Mouse (Mus musculus): ENCODE measurements around the gene Zbtb1. TPM values are rescaled to one million over a fixed set of nuclear protein-coding genes. Genes with fewer than 3 reads are reported as not detected.
A peak's percentile ranks its signal among the peaks of the same experiment; 100 is the strongest.

Gene Zbtb1
- polyA plus RNA-seq, 1 experiment from 2014 or later: 10.0 TPM

DNA sequence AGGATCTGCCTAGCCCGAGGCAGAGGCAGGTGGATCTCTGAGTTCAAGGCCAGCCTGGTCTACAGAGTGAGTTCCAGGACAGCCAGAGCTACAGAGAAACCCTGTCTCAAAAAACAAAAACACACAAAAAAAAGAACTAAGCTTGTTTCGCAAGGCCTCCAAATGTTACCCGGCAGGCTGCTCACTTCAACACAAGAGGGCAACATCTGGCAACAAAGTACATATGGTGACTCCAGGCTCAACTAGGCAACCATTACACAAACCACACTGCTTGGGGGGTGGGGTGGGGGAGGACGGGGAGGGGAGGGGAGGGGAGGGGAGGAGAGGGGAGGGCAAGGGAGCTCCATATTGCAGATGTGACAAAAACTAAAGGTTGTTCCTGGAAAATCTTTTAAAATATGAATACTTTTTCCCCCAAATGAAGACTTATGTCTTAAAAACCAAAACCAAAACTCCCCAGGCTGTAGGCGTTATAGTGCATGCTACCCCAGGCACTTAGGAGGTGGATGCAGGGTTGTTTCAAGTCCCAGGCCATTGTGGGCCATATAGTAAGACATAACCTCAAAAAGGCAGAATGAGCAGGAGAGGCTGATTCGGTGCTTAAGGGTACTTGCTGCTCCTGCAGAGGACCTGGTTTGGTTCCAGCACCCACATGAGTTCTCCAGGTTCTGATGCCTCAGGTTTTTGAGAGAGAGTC lies 24.2 kb upstream of the Zbtb1 start:
- no peak overlapping the region for H3K27ac ChIP-seq (ENCODE audit: low read length)
- H3K27me3 ChIP-seq (ENCODE audit: insufficient read depth, low read length): no peaks in the 10 kb centered on the region
- no peaks in the 10 kb centered on the region for H3K4me1 ChIP-seq (ENCODE audit: insufficient read depth, low read length)
- H3K9ac ChIP-seq (replicated peaks; ENCODE audit: low read length): no peak overlapping the region
- H3K4me3 ChIP-seq (ENCODE audit: low read length): no peak overlapping the region
- peaks cover 8% of the 10 kb centered on the region for H3K36me3 ChIP-seq (ENCODE audit: insufficient read depth, low read length)
- WGBS: 72% methylated on average over 6 of the region's 6 CpGs
- no peaks in the 10 kb centered on the region for H3K9me3 ChIP-seq (ENCODE audit: low read length)
- peak; percentile 40; the same call in 1 of the 2 replicates for ATAC-seq (ENCODE audit: low FRiP score, low TSS enrichment)
- H3K4me2 ChIP-seq (replicated peaks; ENCODE audit: low read depth, low read length): no peak overlapping the region

DNA sequence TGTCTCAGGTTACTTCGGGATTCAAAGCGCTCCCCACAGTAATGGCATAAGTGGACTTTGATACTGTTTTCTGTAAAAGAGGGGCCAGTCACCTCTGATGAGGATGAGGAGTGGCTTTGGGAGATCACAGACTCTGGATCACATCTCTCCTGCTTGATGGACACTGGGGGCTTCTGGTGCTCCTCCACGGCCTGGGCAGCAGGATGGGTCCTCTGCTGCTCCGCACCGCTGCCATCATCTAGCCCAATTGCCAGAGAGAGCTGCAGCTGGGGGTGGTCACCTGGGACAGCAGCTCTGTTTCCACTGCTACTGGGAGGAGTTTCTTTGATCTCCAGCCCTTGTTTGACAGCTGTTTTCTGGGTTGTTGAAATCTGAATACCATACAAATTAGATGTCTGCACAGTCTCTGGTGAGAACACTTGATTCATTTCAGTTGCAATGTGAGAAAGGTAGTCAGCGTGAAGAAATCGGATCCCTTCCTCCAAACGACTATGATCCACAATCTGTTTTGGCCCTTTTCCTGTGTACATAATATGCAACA lies 20.3 kb upstream of the Zbtb1 start:
- Histone ChIP-seq H3K27me3 (ENCODE audit: insufficient read depth, low read length) (no peaks in the 10 kb centered on the region), H3K27ac (ENCODE audit: low read length) (no peak overlapping the region), H3K4me3 (ENCODE audit: low read length) (no peak overlapping the region), H3K9ac (replicated peaks; ENCODE audit: low read length) (no peak overlapping the region), H3K4me1 (ENCODE audit: insufficient read depth, low read length) (no peaks in the 10 kb centered on the region), H3K36me3 (ENCODE audit: insufficient read depth, low read length) (peaks cover 16% of the 10 kb centered on the region), H3K9me3 (ENCODE audit: low read length) (no peaks in the 10 kb centered on the region), H3K4me2 (replicated peaks; ENCODE audit: low read depth, low read length) (no peak overlapping the region)
- WGBS: 42% methylated on average over 8 of the region's 8 CpGs
- peak; percentile 59; the same call in 1 of the 2 replicates for ATAC-seq (ENCODE audit: low FRiP score, low TSS enrichment)

DNA sequence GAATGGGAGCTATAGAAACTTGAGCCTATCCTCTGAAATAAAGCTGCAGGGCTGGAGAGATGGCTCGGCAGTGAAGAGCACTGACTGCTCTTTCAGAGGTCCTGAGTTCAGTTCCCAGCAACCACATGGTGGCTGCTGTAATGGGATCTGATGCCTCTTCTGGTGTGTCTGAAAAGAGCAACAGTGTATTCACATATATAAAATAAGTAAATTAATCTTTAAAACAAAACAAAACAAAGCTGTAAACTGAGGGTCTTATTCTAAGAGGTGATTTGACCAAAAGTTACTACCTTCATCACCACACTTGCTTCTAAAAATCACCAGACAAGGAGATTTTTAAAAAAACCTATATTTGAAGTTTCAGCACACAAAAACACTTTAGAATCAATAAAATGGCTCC lies 9.2 kb upstream of the Zbtb1 start:
- H3K4me2 ChIP-seq (replicated peaks; ENCODE audit: low read depth, low read length): no peak overlapping the region
- H3K36me3 ChIP-seq (ENCODE audit: insufficient read depth, low read length): 0 out of 2 replicates have a peak, but pooled peaks cover 5% of the 10 kb centered on the region
- no peak overlapping the region for H3K27ac ChIP-seq (ENCODE audit: low read length)
- H3K4me3 ChIP-seq (ENCODE audit: low read length): no peak overlapping the region
- H3K4me1 ChIP-seq (ENCODE audit: insufficient read depth, low read length): peaks cover 7% of the 10 kb centered on the region
- H3K27me3 ChIP-seq (ENCODE audit: insufficient read depth, low read length): no peaks in the 10 kb centered on the region
- no peaks in the 10 kb centered on the region for H3K9me3 ChIP-seq (ENCODE audit: low read length)
- WGBS: 46% methylated on average over 1 of the region's 1 CpGs
- no peak overlapping the region for H3K9ac ChIP-seq (replicated peaks; ENCODE audit: low read length)
- ATAC-seq (ENCODE audit: low FRiP score, low TSS enrichment): no peak

DNA sequence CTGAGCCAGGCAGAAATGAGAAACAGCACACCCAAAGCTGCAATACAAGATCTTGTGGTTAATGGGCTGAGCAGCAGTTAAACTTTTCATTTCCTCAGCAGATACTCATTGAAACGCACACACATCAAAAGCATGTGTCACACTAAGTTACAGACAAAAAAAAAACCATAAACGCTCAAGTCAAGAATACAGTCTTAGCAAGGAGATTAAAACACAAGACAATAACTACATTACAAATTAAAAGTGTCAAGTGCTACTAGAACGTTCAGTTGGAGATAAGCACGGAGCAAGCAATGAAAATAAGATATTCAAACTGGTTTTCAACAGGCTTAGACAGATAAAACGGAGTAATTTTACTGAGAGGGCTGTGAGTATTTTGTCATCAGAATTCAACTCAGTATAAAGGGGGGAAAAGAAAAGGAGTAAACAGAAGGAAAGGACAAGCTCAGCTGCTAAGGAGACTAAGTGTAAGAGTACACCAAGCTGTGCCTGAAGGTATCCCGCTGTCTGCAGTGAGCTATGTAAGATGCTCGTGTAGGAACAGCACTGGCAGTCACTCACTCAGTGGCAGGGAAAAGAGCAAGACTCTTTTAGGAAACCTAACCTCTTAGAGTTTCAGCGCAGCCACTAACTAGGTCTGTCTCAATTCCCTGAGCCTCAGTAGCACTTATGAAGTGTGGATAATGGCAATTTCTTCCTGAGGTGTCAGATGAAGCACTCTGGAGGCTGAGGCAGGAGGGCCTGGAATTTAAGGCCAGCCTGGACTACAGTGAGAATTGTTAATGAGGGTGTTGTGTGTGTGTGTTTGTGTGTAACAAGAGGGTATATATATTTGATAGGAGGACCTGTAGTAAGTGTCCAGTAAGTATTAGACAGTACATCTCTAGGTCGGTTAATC lies 8.4 kb upstream of the Zbtb1 start:
- Histone ChIP-seq H3K9me3 (ENCODE audit: low read length) (no peaks in the 10 kb centered on the region), H3K27ac (ENCODE audit: low read length) (no peak overlapping the region), H3K27me3 (ENCODE audit: insufficient read depth, low read length) (no peaks in the 10 kb centered on the region), H3K4me3 (ENCODE audit: low read length) (no peak overlapping the region), H3K4me1 (ENCODE audit: insufficient read depth, low read length) (peaks cover 8% of the 10 kb centered on the region), H3K9ac (replicated peaks; ENCODE audit: low read length) (no peak overlapping the region), H3K36me3 (ENCODE audit: insufficient read depth, low read length) (0 out of 2 replicates have a peak, but pooled peaks cover 5% of the 10 kb centered on the region), H3K4me2 (replicated peaks; ENCODE audit: low read depth, low read length) (no peak overlapping the region)
- 43% methylated on average over 9 of the region's 9 CpGs for WGBS
- ATAC-seq (ENCODE audit: low FRiP score, low TSS enrichment): no peak

DNA sequence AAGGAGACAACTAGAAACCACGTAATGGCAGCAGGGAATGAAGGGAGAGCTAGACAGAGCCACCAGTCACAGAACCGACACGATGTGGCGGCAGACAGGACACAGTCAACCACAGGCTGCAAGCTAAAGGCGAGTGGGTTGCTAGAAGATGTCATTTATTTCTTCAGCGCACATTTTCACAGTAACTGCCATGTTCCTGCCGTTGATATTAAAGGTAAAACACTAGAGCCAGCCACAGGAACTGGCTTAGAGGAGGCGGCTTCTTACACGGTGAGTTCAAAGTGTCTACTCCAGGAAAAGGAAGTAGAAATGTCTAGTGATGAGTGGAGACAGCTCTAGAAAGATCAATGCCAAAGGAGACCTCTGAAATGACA lies 7.8 kb upstream of the Zbtb1 start:
- Histone ChIP-seq H3K4me3 (ENCODE audit: low read length) (no peak overlapping the region), H3K27ac (ENCODE audit: low read length) (no peak overlapping the region), H3K9ac (replicated peaks; ENCODE audit: low read length) (no peak overlapping the region), H3K4me1 (ENCODE audit: insufficient read depth, low read length) (peaks cover 14% of the 10 kb centered on the region), H3K9me3 (ENCODE audit: low read length) (no peaks in the 10 kb centered on the region), H3K27me3 (ENCODE audit: insufficient read depth, low read length) (no peaks in the 10 kb centered on the region), H3K36me3 (ENCODE audit: insufficient read depth, low read length) (0 out of 2 replicates have a peak, but pooled peaks cover 5% of the 10 kb centered on the region), H3K4me2 (replicated peaks; ENCODE audit: low read depth, low read length) (no peak overlapping the region)
- no peak for ATAC-seq (ENCODE audit: low FRiP score, low TSS enrichment)
- WGBS: 75% methylated on average over 9 of the region's 9 CpGs

DNA sequence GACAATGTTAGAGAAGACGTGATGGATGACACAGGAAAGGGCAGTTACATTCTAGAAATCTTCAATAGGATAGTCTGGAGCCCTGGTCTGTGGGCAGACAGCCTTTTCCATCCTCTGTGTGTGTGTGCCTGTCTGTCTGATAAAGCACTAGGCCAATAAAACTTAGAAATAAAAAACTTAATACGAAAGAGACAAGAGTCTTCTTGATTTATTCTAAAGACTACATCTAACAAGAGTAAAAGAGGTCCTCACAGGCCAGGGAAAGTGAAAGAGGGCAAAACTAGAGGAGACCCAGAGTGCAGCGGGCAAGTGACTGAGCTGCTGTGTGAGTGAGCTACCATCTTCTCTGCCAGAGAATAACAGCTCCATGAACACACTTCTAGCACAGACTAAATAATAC lies 3.8 kb upstream of the Zbtb1 start:
- no peak overlapping the region for H3K27ac ChIP-seq (ENCODE audit: low read length)
- no peak for ATAC-seq (ENCODE audit: low FRiP score, low TSS enrichment)
- H3K9me3 ChIP-seq (ENCODE audit: low read length): no peaks in the 10 kb centered on the region
- no peak overlapping the region for H3K9ac ChIP-seq (replicated peaks; ENCODE audit: low read length)
- H3K27me3 ChIP-seq (ENCODE audit: insufficient read depth, low read length): no peaks in the 10 kb centered on the region
- 0 out of 2 replicates have a peak, but pooled peaks cover 2% of the 10 kb centered on the region for H3K36me3 ChIP-seq (ENCODE audit: insufficient read depth, low read length)
- 79% methylated on average over 3 of the region's 3 CpGs for WGBS
- peaks cover 28% of the 10 kb centered on the region for H3K4me1 ChIP-seq (ENCODE audit: insufficient read depth, low read length)
- no peak overlapping the region for H3K4me2 ChIP-seq (replicated peaks; ENCODE audit: low read depth, low read length)
- H3K4me3 ChIP-seq (ENCODE audit: low read length): no peak overlapping the region

DNA sequence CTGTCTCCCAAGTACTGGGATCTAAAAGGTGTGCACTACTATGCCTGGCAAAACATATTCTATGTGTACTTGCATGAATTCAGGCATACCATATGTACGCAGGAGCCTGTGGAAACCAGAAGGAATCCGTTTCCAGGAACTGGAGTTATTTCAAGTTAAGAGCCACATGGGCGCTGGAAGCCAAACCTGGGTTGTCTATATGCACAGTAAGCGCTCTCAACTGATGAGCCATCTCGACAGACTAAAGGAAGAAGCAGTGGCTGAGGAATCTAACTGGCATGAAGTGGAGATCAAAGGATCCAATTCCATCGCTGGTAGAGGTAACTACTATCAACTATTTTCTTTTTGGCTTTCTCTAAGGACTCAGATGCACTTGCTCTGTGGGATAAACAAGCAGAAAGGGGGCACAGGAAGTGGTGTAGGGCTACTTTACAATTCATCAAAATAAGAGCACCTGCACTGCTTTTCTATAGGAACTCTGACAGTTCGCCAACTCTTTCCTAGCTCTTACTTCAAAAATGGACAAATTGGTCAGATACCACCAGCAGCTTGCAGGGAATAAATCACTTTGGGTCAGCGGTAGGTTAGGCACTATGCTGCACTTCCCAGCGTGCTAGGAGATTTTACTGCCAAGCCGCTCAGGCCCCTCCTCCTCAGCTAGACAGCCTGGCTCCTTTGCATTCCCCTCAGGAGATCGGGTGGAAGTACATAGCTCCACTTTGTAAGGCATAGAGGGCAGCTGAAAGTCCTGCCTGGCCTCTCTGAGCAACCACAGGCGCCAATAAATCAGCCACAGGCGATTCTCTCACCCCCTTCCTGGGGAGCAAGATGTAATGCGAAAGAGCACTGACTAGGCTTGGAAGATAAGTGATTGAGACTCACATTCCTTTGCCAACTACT lies 2.7 kb upstream of the Zbtb1 start:
- Histone ChIP-seq H3K36me3 (ENCODE audit: insufficient read depth, low read length) (0 out of 2 replicates have a peak, but pooled peaks cover 2% of the 10 kb centered on the region), H3K4me2 (replicated peaks; ENCODE audit: low read depth, low read length) (peak overlapping the region; percentile 78), H3K27me3 (ENCODE audit: insufficient read depth, low read length) (no peaks in the 10 kb centered on the region), H3K4me3 (ENCODE audit: low read length) (peak overlapping the region; percentile 97), H3K27ac (ENCODE audit: low read length) (peak overlapping the region; percentile 100), H3K9ac (replicated peaks; ENCODE audit: low read length) (peak overlapping the region; percentile 100; the same call in 1 of the 2 replicates), H3K4me1 (ENCODE audit: insufficient read depth, low read length) (peaks cover 32% of the 10 kb centered on the region), H3K9me3 (ENCODE audit: low read length) (no peaks in the 10 kb centered on the region)
- WGBS: 13% methylated on average over 14 of the region's 14 CpGs
- ATAC-seq (ENCODE audit: low FRiP score, low TSS enrichment): no peak

DNA sequence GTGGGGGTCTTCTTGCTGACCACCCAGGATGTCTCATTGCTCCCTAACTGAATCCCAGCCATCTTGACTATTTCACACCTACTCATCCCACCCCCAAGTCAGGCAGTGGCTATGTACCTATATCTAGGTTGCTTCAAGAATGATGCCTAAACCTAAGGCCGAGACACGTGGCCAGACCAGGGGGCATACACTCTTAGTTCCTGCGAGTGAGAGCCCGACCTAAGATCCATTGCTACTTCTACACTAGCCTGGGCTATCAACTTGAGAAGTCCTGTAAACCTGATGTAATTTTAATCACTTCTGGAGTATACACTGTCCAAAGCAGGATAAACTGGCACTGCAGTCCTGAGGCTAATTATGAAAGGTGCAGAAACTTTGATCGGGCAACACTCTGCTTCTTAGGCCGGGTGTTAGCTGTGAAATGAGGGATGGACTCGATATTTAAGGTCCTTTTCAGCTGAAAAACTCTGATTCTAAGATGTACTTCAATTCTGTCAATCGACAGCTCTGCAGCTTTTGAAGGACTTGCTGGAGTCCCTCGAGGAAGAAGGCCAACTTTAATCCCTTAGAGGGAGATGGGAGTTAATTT lies 1.8 kb upstream of the Zbtb1 start:
- peak overlapping the region; percentile 100 for H3K27ac ChIP-seq (ENCODE audit: low read length)
- no peaks in the 10 kb centered on the region for H3K27me3 ChIP-seq (ENCODE audit: insufficient read depth, low read length)
- ATAC-seq (ENCODE audit: low FRiP score, low TSS enrichment): no peak
- peak overlapping the region; percentile 78 for H3K4me2 ChIP-seq (replicated peaks; ENCODE audit: low read depth, low read length)
- H3K4me3 ChIP-seq (ENCODE audit: low read length): peak overlapping the region; percentile 97
- H3K4me1 ChIP-seq (ENCODE audit: insufficient read depth, low read length): peaks cover 38% of the 10 kb centered on the region
- 0 out of 2 replicates have a peak, but pooled peaks cover 2% of the 10 kb centered on the region for H3K36me3 ChIP-seq (ENCODE audit: insufficient read depth, low read length)
- peak overlapping the region; percentile 100 for H3K9ac ChIP-seq (replicated peaks; ENCODE audit: low read length)
- H3K9me3 ChIP-seq (ENCODE audit: low read length): no peaks in the 10 kb centered on the region
- WGBS: 5% methylated on average over 9 of the region's 9 CpGs

DNA sequence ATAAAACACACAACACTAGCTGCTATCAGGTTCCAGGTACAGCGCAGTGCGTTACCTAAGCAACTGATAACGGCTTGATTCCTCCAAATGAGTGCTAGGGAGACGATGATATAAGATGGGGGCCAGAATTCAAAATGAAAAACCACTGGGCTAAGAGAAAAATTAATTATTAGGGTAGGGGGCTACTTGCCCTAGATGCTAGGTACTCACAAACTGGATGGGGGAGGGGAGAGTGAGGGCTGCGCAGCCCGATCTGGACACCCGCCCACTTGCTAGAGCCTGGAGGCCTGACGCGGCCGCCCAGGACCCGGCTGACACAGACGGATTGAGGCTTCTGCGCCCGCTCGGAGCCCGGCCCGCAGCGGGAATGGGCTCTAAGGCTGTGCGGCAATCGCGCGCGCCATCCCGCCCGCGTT lies 1.3 kb upstream of the Zbtb1 start:
- Histone ChIP-seq H3K9me3 (ENCODE audit: low read length) (no peaks in the 10 kb centered on the region), H3K4me2 (replicated peaks; ENCODE audit: low read depth, low read length) (peak overlapping the region; percentile 78), H3K4me1 (ENCODE audit: insufficient read depth, low read length) (peaks cover 39% of the 10 kb centered on the region), H3K27ac (ENCODE audit: low read length) (peak overlapping the region; percentile 100), H3K36me3 (ENCODE audit: insufficient read depth, low read length) (0 out of 2 replicates have a peak, but pooled peaks cover 2% of the 10 kb centered on the region), H3K9ac (replicated peaks; ENCODE audit: low read length) (peak overlapping the region; percentile 100), H3K4me3 (ENCODE audit: low read length) (peak overlapping the region; percentile 97), H3K27me3 (ENCODE audit: insufficient read depth, low read length) (no peaks in the 10 kb centered on the region)
- peak; percentile 12 for ATAC-seq (ENCODE audit: low FRiP score, low TSS enrichment)
- under 1% methylated on average over 26 of the region's 26 CpGs for WGBS

Data from kidney, embryonic 16.5 days (tissue).